Mouse (Mus musculus) kidney, postnatal 10 days (tissue): ENCODE measurements around the gene Rras.

ENCODE experiments used
- DNase-seq: peaks from one replicate; pipeline ENCODE4 v3.0.0; 2021; ENCODE audit warnings: mixed read lengths

Rras gene

DNA sequence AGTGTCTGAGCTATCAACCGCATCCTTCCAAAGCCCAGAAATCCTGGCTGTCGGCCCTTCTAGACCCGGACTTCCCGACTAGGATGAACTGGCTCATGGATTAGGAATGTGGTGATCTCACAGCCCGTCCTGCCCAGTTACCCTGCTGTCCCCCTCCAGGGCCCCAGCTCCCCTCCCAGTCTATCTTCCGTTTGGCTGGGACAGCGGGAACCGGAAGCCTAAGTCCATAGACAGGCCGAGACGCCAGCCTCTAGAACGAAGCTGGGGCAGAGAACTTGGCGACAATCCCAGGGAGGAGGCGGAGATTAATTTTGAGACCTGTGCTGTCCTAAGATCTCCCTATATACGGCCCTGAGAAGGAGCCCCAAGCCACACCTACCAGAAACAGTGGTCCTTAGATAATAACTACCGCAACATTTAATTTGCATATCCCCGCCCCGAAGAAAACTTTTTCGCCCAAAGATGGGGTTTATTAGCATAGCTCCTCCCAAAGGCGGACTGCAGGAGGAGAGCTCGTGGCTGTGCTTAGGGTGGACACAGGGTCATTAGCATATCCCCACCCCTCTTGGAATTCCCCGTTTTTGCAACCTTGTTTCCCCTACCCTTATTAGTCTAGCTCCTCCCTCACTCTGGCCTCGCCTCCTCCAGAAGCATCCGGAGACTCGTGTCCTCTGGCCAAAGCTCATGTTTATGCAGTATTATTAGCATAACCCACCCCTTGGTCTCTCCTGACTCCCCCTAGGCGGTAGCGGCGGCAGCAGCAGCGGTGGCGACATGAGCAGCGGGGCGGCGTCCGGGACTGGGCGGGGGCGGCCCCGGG is at the start of gene Rras:
TSS of gene Rras (plus strand) at position 720 of the 820 bp plus-strand sequence.
- DNase-seq, result peak; percentile 94

- DNase-seq, result peak; percentile 92
Observed at GRCm38 (mm10) chr7:44970231-44970691, 47.5 kb upstream of the Rras start.

- DNase-seq, result no peak
Observed at GRCm38 (mm10) chr7:44971142-44971541, 46.6 kb upstream of the Rras start.

- no peak for DNase-seq
Observed at GRCm38 (mm10) chr7:44973415-44974130, 44.2 kb upstream of the Rras start.

DNA sequence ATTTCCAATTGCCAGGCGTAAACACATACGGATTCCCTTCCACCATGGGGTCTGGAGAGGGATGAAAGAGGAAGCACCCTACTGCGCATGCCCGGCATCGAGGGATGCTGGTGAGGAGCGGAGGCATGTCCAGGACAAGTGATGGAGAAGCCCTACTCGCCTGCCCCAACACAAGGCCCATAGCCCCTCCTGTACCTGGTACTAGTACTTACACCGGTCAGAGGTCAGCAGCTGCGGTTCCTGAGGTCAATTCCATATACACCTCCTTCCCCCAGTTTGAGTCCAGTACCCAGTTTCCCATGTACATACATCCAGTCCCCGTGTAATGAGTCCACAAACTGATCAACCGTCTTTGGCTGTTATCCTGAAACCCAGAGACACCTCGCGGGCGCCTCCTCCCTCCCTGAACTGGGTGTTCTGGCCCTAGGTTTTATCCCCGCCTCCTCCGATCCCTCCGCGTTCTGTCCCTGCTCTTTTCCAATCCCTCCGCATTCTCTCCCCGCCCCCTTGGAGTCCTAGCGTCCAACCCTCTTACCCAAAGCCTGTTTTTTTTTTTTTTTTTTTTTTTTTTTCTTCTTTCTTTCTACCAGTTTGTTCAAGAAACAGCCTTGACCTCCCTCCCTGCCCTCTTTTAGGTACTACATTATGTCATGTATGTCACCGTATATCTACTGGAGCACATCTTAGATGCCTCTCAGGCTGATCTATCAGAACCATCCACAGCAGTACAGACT is 43.2 kb upstream of the Rras start, which contains the start of gene Cpt1c:
TSS of gene Cpt1c (minus strand) at position 469 of the 734 bp plus-strand sequence.
- DNase-seq, result peak; percentile 88

DNA sequence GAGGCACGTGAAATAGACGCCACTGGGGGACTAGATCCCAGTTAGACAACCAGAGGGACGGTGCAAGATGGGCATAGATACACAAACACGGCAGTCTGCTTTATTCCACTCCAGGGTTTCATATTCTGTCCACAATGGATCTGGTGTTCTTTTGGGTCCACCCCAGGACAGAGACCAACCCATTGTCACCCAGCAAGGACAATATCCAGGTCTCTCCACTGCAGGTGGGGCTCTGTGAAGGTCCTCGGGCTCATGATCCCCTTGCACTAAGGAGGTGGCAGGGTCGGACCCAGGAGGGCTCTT is 42.7 kb upstream of the Rras start:
- no peak for DNase-seq

DNA sequence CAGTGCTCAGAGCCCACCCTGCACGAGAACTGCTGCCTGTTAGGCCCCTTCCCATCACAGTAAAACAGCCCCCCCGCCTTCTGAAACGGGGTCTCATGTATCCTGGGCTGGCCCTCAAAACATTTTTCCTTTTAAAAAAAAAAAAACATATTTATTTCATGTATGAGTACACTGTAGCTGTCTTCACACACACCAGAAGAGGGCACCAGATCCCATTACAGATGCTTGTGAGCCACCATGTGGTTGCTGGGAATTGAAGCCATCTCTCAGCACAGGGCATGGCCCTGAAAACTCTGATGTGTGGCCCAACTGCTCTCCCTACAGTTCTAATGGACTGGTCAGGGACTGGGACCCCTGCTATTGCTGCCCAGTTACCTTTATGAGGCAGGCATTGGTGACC is 39.5 kb upstream of the Rras start:
- DNase-seq, result no peak

DNA sequence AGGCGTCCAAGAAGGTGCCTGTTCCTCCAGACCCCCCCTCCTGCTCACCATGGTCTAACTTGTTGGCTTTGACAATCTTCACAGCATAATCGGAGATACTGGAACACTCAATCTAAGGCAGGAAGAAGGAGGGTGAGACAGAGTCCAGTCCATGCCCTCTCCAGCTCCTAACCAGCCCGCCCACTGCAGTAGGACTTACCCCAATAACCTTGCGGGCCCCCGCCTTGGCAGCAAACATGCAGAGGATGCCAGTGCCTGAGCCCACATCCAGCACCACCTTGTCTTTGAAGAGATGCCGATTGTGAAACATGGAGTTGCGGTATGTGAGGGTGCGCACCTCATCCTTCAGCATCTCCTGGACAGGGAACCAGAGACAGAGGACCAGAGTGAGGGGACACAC is 36.2 kb upstream of the Rras start:
- no peak for DNase-seq

GRCm38 (mm10) chr7:44983085-44983484 is 34.7 kb upstream of the Rras start:
- peak; percentile 94 for DNase-seq

DNA sequence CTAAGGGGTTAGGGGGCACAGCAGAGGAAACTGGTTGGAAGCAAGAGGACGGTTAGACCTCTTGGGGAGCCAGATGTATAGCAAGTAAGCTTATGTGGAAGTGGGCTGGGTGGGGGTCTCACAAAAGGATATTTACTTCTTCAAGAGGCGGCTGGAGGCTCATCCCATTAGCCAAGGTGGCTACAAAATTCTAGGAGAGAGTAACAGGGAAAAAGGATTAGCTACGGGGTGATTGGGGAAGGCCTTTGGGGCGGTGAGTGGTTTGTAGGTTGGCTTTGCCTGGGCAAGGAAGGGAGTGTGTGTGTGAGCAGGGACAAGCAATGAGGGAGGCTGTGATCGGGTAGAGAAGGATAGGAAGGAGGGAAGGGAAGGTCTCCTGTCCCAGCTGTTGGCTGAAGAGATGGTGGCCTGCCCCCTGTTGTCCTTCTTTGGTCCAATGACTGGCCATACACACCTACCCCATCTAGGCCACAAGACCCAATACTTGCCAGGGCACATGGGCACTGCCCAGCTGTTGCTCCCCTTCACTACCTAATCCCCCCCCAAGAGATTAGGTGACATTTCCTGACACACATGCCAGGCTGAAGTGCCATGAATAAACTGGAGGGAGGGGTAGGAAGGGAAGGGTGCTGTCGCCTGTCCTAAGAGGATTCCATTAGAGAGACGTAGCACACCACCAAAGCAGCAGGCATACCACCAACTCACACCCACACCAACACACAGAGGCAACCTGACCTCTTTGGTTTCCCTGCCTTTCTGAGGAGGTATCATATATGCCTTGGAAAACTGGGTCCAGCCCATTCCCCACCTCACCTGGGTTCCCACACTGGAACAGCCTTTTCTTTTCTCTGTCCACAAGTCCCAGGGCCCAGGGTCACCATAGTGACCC is 33.6 kb upstream of the Rras start:
- no peak for DNase-seq

GRCm38 (mm10) chr7:44984833-44985164 is 33.0 kb upstream of the Rras start:
- DNase-seq, result no peak

GRCm38 (mm10) chr7:44985595-44986191 is 32.1 kb upstream of the Rras start:
- DNase-seq, result peak; percentile 87

GRCm38 (mm10) chr7:44986192-44986878 is 31.4 kb upstream of the Rras start, which contains the start of gene Prmt1:
Prmt1 (minus strand) TSS chr7:44986568.
- DNase-seq, result peak; percentile 97

GRCm38 (mm10) chr7:44986879-44987718 is 30.7 kb upstream of the Rras start:
- no peak for DNase-seq

- no peak for DNase-seq
Observed at GRCm38 (mm10) chr7:44996672-44997071, 21.1 kb upstream of the Rras start.

DNA sequence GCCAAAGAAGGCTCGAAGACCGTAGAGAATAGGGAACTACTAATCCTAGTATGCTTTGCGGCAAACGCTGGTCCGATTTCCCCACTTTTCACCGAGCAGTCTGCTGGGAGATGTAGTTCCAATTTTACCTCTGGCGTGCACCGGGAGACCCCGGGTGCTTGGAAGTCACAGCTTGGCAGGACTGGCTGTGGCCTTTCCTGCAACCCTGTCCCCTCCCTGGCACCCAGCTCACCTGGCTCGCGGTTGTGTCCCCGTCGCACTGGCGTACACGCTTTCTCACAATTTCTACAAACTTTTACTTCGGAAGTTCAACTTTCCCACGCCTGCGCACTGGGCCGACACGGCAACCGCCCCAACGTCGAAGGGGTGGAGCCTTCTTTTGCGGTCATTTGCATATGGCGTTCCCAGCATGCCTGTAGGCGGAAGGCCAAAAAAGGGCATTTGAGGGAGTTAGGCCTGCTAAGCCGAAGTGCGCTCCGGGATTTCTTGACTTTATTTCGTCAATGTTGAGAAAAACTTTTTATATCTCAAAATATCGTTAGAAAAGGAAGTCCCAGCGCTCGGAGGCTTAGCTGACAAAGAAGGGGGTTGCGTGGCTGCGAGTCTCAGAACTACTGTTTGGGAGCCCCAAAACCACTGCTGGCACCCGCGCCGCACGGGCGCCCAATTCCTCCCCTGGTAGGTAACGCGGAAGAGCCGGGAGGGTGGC is 20.4 kb upstream of the Rras start, which contains the start of gene Irf3:
TSS of gene Irf3 (plus strand) at position 418 of the 709 bp plus-strand sequence.
- peak; percentile 98 for DNase-seq

GRCm38 (mm10) chr7:44997940-44998428 is 19.8 kb upstream of the Rras start:
- no peak for DNase-seq

GRCm38 (mm10) chr7:44998501-44998955 is 19.2 kb upstream of the Rras start, which contains the start of gene Bcl2l12:
Bcl2l12 (minus strand) TSS chr7:44998712.
- DNase-seq, result peak; percentile 78

DNA sequence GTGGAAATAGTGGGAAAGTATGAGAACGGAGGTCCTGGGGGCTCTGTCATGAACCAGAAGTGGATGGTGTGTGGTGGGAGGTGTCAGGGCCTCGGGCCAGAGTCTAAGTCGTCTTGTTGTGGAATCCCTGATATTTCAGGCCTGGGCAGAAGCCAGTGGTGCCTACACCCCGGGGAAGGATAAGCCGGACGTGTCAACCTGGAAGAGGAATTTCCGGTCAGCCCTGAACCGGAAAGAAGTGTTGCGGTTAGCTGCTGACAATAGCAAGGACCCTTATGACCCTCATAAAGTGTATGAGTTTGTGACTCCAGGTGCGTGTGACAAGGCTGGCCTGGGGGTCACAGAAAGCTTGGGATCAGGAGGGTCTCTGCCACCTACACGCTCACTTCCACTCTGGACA is 18.0 kb upstream of the Rras start:
- no peak for DNase-seq
